Mouse (Mus musculus): ENCODE measurements around the gene Rbm14.

GRCm38 (mm10) chr19:4849800-4850199 lies 38.4 kb upstream of the Rbm14 start:
- TF ChIP-seq ZC3H11A (IDR thresholded peaks at IDR 0.05; ENCODE audit: borderline replicate concordance, low read depth, low read length), result no peak
- no peak for TF ChIP-seq ZNF384 (IDR thresholded peaks at IDR 0.05; ENCODE audit: low read depth, low read length)
- no peak for TF ChIP-seq MAFK (IDR thresholded peaks at IDR 0.05; ENCODE audit: insufficient read depth, low read depth, low read length)
- TF ChIP-seq HCFC1 (IDR thresholded peaks at IDR 0.05; ENCODE audit: borderline replicate concordance, insufficient read depth, low read length), result no peak
- TF ChIP-seq CHD2 (IDR thresholded peaks at IDR 0.05; ENCODE audit: low read depth, low read length), result no peak
